Mouse (Mus musculus): ENCODE data around the gene Vmn1r26. TPM values are rescaled to one million over a fixed set of nuclear protein-coding genes. Genes with fewer than 3 reads are reported as not detected.
"Not testable (repeated sequence)": the region's sequence is repeated elsewhere in the genome, so short reads cannot be mapped to it uniquely, and the experiment has no call there.

The Vmn1r26 gene
- polyA plus RNA-seq (2015; fragmentation: Nextera tagmentation; extraction: Ambion mirVana), result not detected in 2 replicates

- ATAC-seq (ENCODE audit: insufficient number of reproducible peaks, low FRiP score, low TSS enrichment, low read depth), result no peak
- Histone ChIP-seq H3K9me3 (no peaks in the 10 kb centered on the region), H3K4me1 (no peaks in the 10 kb centered on the region), H3K4me3 (no peak within 1 kb of the TSS), H3K27me3 (no peaks in the 10 kb centered on the region), H3K36me3 (no peaks in the 10 kb centered on the region), H3K27ac (no peak within 1 kb of the TSS), H3K9ac (no peak within 1 kb of the TSS), H3K4me2 (no peak within 1 kb of the TSS)
- WGBS, result 85% methylated on average over 1 of the region's 1 CpGs
Observed at GRCm38 (mm10) chr6:58015059-58015458, at the start of gene Vmn1r26. Gene Vmn1r26 (minus strand): TSS chr6:58015159.

- Histone ChIP-seq H3K36me3 (no peaks in the 10 kb centered on the region), H3K4me2 (no peak overlapping the region), H3K27ac (no peak overlapping the region), H3K27me3 (no peaks in the 10 kb centered on the region), H3K9me3 (no peaks in the 10 kb centered on the region), H3K4me1 (no peaks in the 10 kb centered on the region), H3K9ac (no peak overlapping the region), H3K4me3 (no peak overlapping the region)
- ATAC-seq (ENCODE audit: insufficient number of reproducible peaks, low FRiP score, low TSS enrichment, low read depth), result no peak
Observed at GRCm38 (mm10) chr6:58044025-58044424, 29.1 kb upstream of the Vmn1r26 start.

GRCm38 (mm10) chr6:58017478-58017877 is 2.5 kb upstream of the Vmn1r26 start:
- not testable (repeated sequence) for ATAC-seq (ENCODE audit: insufficient number of reproducible peaks, low FRiP score, low TSS enrichment, low read depth); H3K27ac ChIP-seq; H3K9ac ChIP-seq; H3K4me2 ChIP-seq; H3K27me3 ChIP-seq; H3K36me3 ChIP-seq; H3K4me1 ChIP-seq; H3K9me3 ChIP-seq; H3K4me3 ChIP-seq
- 89% methylated on average over 21 of the region's 21 CpGs for WGBS

- Histone ChIP-seq H3K27me3 (no peaks in the 10 kb centered on the region), H3K4me1 (no peaks in the 10 kb centered on the region), H3K27ac (no peak within 1 kb of the TSS), H3K36me3 (no peaks in the 10 kb centered on the region), H3K4me2 (no peak within 1 kb of the TSS), H3K4me3 (no peak within 1 kb of the TSS), H3K9me3 (no peaks in the 10 kb centered on the region), H3K9ac (no peak within 1 kb of the TSS)
- ATAC-seq (ENCODE audit: insufficient number of reproducible peaks, low FRiP score, low TSS enrichment, low read depth), result no peak
- WGBS, result 60% methylated on average over 3 of the region's 3 CpGs
Observed at GRCm38 (mm10) chr6:57980710-57981109, 34.2 kb downstream of the Vmn1r26 start, which contains the start of gene Vmn1r25. Gene Vmn1r25 (minus strand): TSS chr6:57980810.

- 63% methylated on average over 1 of the region's 1 CpGs for WGBS
- H3K4me3 ChIP-seq; H3K9me3 ChIP-seq; H3K4me2 ChIP-seq; H3K9ac ChIP-seq; H3K27ac ChIP-seq; ATAC-seq (ENCODE audit: insufficient number of reproducible peaks, low FRiP score, low TSS enrichment, low read depth); H3K27me3 ChIP-seq; H3K36me3 ChIP-seq; H3K4me1 ChIP-seq: not testable (repeated sequence)
Observed at GRCm38 (mm10) chr6:57961403-57961802, 53.6 kb downstream of the Vmn1r26 start, which contains the start of gene Vmn1r24. Gene Vmn1r24 (minus strand): TSS chr6:57961503.

Other genes with a start within 250 kb of the Vmn1r26 start
- 46.5 and 46.7 TPM in 2 replicates for gene Vopp1, start 190.0 kb downstream of the Vmn1r26 start, polyA plus RNA-seq (2015; fragmentation: Nextera tagmentation; extraction: Ambion mirVana)
- gene Vmn1r21, start 164.8 kb downstream of the Vmn1r26 start, polyA plus RNA-seq (2015; fragmentation: Nextera tagmentation; extraction: Ambion mirVana), result 0.10 TPM in 1 of 2 replicates, not detected in the other
- not detected in 2 replicates for gene Vmn1r22, start 107.1 kb downstream of the Vmn1r26 start, polyA plus RNA-seq (2015; fragmentation: Nextera tagmentation; extraction: Ambion mirVana)
- gene Vmn1r23, start 88.3 kb downstream of the Vmn1r26 start, polyA plus RNA-seq (2015; fragmentation: Nextera tagmentation; extraction: Ambion mirVana), result not detected in 2 replicates
- gene Vmn1r24, start 53.7 kb downstream of the Vmn1r26 start, polyA plus RNA-seq (2015; fragmentation: Nextera tagmentation; extraction: Ambion mirVana), result not detected in 2 replicates
- gene Vmn1r25, start 34.3 kb downstream of the Vmn1r26 start, polyA plus RNA-seq (2015; fragmentation: Nextera tagmentation; extraction: Ambion mirVana), result not detected in 2 replicates
- not detected in 2 replicates for gene Vmn1r27, start 203.7 kb upstream of the Vmn1r26 start, polyA plus RNA-seq (2015; fragmentation: Nextera tagmentation; extraction: Ambion mirVana)
- gene Vmn1r28, start 246.9 kb upstream of the Vmn1r26 start, polyA plus RNA-seq (2015; fragmentation: Nextera tagmentation; extraction: Ambion mirVana), result not detected in 2 replicates